24 mouse cellular contexts compared by ENCODE assay signal in genomic region chr14:59557886-59558285, GRCm38 (mm10).
"Had no signal": no experiment of that assay in that cellular context is flagged by ENCODE, and none has a peak within 500 bp of the region (broad histone marks: within the 10 kb centered on the region; RNA-seq: fewer than 3 reads in every experiment).

No protein-coding gene starts in this region.

- H3K4me3 ChIP-seq: kidney, embryonic 15.5 days; limb, embryonic 10.5 days; limb, embryonic 13.5 days; liver, embryonic 12.5 days; liver, embryonic 15.5 days; lung, embryonic 15.5 days; megakaryocyte, embryonic 14.5 days; midbrain, embryonic 10.5 days; midbrain, embryonic 13.5 days; myocyte; neural tube, embryonic 13.5 days had no signal

- DNase-seq: kidney, adult 11 months; kidney, adult 8-10 months; kidney, postnatal 10 days; kidney, postnatal 36 days; liver; lung, adult 18-20 months; lung, postnatal 10 days; lung, postnatal 36 days; retina, postnatal 1 day; right cerebral cortex, postnatal 25 days; spleen, adult 18-20 months; thymus, adult 2 months; thymus, postnatal 25 days had no signal

- H3K27ac ChIP-seq: kidney, embryonic 15.5 days; limb, embryonic 10.5 days; limb, embryonic 13.5 days; liver, embryonic 12.5 days; liver, embryonic 15.5 days; lung, embryonic 15.5 days; midbrain, embryonic 10.5 days; midbrain, embryonic 13.5 days; neural tube, embryonic 13.5 days had no signal
